Mouse (Mus musculus): ENCODE results near the gene Tekt2.
A peak's percentile ranks its signal among the peaks of the same experiment; 100 is the strongest.

The Tekt2 gene

GRCm38 (mm10) chr4:126309211-126309921 is 16.1 kb downstream of the Tekt2 start:
- peak; percentile 66 for DNase-seq (ENCODE audit: low spot score)

- no peak for DNase-seq (ENCODE audit: low spot score)
Observed at GRCm38 (mm10) chr4:126306827-126307226, 18.7 kb downstream of the Tekt2 start.

GRCm38 (mm10) chr4:126306058-126306457 is 19.4 kb downstream of the Tekt2 start:
- DNase-seq (ENCODE audit: low spot score) = no peak

DNA sequence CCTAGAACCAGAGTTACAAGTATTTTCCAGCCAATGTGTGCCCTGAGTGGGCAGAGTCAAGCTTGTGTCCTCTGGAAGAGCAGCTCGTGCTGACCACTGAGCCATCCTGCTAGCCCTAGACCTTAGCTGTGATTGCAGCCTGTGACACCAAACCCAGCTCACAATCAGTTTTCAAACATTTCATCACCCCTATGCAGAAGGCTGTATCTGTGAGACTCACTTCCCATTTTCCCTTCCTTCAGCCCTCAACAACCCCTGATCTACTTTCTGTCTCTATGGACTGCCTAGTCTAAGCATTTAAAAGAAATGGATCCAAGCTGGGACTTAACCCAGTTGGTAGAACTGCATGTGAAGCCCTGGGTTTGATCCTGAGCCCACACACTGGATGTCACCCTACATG is 20.1 kb downstream of the Tekt2 start:
- DNase-seq (ENCODE audit: low spot score) = no peak

DNA sequence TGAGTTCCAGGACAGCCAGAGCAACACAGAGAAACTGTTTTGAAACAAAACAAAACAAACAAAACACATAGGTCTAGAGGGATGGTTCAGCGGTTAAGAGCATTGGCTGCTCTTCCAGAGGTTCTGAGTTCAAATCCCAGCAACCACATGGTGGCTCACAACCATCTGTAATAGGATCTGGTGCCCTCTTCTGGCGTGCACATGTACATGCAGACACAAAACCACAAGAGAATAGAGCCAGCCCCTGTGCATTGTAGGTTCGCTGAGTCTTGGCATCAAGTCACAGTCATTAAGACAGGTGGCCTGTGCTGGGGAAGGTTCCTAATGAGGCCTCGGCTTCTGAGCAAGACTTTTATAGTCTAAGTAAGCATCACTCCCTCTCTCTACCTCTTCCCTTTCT is 21.6 kb downstream of the Tekt2 start:
- DNase-seq (ENCODE audit: low spot score) = no peak

DNA sequence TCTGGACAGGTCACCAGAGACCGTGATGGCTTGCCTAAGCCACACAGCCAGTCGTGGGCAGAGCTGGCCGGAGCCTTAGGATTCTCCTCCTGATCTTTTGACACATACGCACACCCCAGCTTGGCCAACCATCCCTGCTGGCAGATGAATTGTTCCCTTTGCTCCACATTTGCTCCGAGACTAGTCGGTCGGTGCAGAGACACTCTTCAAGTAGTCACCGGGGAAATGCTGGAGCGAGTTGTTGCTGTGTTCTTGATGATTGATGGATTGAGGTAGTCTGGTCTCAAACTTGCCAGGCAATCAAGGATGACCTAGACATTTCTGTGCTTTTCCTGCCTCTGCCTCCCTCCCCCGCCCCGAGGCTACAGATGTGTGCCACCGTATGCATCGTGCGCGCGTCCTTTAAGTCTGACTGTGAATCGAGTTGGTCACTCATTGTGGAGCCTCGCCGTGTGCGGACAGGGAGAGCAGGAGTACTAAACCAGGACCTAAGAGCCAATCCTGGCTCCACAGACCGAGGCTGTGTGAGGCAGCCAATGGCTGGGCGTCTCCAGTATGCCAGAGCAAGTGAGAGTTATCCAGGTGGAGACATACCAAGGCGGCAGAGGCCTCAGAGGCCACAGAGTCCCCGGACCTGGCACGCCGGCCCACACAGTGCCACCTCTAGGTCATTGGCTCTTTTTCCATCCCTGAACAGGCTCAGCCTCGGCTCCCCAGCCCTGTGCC is 23.7 kb downstream of the Tekt2 start:
- peak; percentile 47 for DNase-seq (ENCODE audit: low spot score)

DNA sequence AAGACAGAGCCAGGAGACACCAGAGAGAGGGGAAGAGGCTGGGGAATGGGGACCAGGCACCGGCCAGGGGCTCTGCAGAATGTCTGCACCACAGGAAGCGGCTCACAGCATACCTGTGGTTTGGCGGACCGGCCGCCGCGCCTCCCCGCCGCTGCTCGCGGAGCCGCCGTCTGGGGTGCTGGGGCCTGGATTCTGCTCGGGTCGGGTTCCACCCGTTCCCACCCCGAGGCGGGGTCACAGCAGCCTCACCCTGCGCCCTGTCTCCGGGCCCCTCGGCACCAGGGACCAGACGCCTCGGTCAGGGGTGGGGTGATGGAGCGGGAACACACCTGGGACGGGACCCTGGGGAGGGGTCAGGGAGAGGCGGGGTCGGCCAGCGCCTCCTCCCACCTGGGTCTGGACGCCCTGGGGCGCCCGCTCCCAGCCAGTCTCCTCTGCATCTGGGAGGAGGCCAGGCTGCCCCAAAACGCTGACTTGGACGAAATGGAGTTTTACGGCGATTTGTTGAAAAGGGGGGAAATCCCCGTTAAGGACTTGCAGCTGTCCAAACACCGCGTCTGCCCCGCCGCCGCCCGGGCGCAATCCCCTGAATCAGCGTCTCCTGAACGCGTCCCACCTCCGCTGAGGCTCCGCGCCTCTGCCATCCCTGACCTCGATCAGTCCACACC is 24.4 kb downstream of the Tekt2 start:
- DNase-seq (ENCODE audit: low spot score) = peak; percentile 67

DNA sequence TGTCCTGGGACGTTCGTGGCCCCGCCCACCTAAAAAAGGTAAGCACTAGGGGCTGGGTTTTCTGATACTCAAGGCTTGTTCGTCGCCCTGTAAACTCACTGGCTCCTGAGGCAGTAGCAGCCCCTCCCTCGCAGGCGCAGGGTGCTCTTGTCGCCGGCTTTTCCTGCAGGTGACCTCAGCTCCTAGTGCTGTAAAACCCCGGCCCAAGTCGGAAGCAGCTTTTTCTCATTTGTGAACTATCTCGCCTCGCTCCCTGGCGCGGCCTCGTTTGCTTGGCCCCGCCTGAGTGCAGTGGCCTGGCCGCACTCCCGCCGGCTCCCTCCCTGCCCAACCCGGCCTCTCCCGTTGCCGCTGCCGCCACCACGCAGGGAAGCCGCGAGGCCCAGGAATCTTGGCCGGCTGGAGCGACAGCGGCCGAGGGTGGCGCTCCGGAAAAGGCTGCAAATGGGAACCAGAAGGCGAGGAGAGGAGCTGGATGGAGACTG is 28.8 kb downstream of the Tekt2 start:
- DNase-seq (ENCODE audit: low spot score) = peak; percentile 71

- DNase-seq (ENCODE audit: low spot score) = no peak
Observed at GRCm38 (mm10) chr4:126295937-126296336, 29.6 kb downstream of the Tekt2 start.

GRCm38 (mm10) chr4:126295152-126295551 is 30.3 kb downstream of the Tekt2 start:
- DNase-seq (ENCODE audit: low spot score) = no peak

DNA sequence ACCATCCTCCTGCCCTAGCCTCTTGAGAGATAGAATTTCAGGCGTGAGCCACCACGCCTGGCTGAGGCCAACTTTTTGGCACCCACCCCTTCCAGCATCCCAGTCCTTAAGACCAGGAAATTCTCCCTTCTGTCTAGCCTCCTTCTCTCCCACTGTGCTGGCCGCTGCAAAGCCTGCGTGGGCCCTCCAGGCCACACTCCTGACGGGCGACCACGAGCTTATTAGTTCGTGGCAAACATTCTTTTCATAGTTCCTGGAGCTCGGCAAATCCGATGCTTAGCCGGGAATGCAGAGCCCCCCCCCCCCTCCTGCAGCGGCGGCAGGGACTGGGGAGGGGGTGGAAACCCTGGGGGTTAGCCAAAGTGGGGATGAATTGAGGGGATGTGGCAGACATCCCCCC is 34.3 kb downstream of the Tekt2 start:
- DNase-seq (ENCODE audit: low spot score) = no peak

DNA sequence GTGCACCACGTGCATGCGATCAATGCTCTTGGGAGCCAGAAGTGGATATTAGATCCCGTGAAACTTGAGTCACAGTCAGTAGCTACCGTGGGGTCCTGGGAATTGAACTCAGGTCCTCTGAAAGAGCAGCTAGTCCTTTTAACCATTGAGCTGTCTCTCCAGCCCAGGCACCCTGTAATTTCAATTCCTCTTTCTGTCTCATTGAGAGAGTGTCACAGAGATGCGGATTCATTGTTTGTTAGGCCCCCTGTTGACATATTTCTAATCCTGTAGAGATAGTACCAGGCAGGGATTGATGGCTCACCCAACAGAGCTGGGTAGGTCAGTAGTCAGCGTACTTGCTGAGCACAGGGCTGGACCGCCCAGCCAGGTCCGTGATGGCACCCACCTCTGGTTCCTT is 35.2 kb downstream of the Tekt2 start:
- DNase-seq (ENCODE audit: low spot score) = no peak

DNA sequence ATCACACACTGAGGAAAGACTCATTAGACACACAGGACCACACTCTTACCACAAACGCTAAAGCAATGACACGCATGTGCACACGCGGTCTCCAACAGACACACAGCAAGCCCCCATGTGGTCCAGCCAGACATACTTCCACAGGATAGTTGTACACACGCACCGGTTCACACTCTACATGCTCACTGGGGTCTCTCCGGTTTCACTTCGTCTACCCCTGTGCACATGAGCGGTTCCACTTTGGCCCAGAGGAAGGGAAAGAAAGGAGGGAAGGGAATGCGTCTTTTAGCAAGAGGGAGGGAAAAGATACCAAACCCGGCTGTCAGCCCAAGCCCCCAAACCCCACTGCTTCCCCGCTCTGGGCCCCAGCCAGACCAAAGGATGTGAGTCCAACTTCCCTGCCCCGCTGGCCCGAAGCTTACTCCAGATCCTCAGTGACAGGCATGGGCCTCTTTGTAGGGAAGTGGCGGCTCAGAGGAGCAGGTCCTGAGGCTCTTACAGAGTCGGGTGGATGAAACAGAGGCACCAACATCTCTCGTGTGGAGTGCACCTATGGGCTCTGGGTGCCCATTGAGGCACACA is 37.3 kb downstream of the Tekt2 start:
- DNase-seq (ENCODE audit: low spot score) = no peak

DNA sequence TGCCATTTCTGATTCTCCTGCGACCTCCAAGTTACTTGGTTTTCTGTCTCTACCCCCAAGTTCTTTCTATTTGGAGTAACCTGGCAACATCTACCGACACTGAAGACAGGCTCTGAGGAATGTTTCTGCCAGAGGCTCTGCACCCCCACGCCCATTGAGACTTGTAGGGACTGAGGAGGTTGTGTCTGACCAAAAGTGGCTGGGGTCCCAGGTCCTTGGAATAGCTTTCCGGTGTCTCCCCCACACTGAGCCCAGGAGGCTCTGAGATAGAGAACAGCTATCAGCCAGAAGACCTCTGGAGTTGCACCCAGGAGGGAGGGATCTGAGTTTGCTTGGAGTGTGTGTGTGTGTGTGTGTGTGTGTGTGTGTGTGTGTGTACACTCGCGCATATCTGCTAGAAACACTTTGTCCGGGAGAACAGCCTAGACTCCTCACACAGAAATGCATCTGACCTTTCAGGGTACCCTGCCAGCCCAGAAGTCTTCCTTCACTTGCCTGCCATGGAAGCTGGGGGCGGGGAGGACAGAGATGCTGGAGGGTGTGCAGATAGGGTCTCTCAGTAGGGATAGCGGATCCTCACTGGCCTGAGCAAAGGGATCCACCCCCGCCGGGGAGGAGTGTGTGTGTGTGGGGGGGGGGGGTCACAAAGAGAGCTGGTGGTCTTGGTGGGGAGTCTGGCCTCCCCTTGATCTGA is 38.0 kb downstream of the Tekt2 start:
- DNase-seq (ENCODE audit: low spot score) = no peak

DNA sequence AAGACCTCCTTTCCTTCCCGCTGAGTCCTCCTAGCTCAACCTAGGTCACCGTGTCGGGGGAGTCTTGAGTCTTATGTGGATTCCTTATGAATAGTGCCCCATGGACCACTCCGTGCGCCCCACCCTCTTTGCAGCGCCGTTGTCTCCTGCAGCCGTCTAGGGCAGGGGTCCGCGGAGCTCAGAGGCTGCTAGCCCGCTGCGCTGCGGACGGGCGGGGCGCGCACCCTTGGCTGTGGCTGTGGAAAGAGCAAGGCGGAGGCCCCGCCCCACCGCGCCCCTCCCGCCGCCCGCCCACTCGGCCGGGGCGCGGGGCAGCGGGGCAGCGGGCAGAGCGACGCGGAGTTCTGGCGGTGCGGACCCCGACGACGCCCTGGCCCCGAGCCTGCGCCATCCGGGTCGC is 39.0 kb downstream of the Tekt2 start, which contains the start of gene Col8a2:
Gene Col8a2, plus strand, starts transcription at position 302 of the 400 bp plus-strand sequence.
- peak; percentile 29 for DNase-seq (ENCODE audit: low spot score)

DNA sequence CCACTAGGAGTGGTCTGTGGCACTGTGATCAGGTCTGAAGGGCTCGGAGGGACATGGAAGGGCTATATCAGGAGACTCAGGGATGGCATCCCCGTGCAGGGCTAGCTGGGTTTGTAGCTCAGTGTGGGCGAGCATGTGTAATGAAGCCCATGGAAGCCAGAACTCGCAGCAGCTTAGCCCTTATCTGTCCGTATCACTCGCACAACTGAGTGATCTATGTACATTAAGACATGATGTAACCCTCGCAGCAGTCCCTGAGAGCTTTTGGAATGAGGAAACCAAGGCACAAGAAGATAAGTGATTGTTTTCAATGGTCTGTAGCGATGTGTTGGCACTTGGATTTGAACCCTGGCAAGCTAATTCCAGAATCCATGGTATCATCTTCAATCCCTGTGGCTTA is 41.9 kb downstream of the Tekt2 start:
- DNase-seq (ENCODE audit: low spot score) = no peak

DNA sequence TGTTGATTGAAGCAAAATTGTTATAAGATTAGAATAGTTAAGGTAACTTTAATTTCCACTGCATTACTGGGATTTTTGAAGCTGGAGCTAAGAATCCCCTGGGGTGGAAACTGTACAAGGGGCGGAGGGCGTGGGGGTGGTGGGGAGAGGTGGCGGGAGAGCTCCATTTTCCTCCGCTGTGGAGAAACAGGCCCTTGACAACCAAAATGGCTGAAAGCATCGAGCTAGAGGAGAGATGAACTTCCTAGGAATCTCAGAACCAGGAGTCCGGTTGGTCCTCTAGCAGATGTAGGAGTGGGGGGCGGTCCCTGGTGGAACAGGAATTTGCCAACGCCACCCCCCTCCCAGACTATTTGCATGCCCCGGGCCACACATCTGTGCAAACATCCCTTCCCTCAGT is 43.8 kb downstream of the Tekt2 start:
- DNase-seq (ENCODE audit: low spot score) = no peak

- DNase-seq (ENCODE audit: low spot score) = no peak
Observed at GRCm38 (mm10) chr4:126278961-126279360, 46.5 kb downstream of the Tekt2 start.

DNA sequence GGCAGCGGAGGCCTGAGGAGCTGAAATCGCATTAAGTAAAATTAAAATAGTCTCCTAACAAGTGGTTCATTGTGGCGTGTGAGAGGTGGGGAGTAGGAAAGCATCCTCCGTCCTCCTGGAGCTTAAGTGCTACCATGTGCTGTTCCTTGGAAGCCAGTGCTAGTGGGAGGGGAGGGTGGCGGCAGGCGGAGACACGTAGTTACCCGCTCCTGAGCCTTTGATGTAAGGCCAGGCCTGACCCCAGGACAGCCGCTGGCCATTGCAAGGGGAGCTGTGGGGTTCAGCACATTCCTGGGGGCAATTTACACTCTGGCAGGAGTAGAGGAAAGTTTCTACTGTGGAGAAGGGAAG is 46.9 kb downstream of the Tekt2 start:
- DNase-seq (ENCODE audit: low spot score) = peak; percentile 67

DNA sequence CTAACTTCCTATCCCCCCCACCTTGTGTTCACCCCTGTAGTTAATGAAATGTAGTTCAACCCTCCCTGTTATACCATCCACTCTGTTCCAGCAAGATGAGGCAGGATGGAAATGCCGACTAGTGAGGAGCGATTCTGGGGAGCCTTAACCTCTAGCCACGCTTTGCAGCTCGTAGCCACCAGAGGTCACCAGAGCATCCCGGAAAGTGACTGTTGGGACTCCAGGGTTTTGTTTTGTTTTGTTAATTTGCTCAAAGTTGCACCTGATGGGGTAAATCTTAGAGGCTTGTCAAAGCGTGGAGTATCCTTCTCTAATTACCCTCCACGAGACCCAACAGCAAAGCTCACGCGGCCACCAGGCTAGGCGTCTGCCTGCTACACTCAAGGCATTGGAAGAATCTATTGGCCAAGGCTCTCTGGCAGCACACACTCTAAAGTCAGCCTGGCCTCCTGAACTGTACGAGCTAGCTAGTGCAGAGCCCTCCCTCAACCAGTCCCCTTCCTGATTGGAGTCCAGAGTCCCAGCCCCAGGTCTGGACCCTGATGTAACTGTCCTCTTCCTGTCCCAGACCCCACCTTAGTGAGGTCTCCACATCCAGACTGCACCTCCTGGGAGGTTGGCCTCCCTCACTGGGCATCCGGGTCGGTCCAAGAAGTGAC is 47.5 kb downstream of the Tekt2 start:
- DNase-seq (ENCODE audit: low spot score) = peak; percentile 86

DNA sequence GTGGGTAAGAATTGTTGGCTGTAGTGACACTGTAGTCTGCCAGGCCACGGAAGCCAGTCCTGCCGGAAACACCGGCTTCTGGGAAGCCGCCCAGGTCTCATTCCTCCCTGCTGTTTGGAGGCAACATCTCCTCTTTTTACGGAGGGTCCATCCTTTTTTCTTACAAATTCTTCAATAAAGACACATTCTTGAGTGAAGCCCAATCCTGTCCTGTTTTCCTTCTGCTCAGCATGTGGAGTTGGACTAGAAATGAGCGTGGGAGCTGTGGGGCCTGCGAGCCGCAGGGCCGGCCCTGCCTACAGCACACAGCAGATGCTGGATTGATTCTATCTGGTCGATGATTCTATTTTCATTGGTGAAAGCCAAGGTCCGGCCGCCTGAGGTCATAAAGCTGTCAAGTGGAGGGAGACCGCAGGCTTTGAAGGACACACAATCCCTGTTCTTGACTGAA is 49.8 kb downstream of the Tekt2 start:
- no peak for DNase-seq (ENCODE audit: low spot score)

Measured in embryo, embryonic 10 days (tissue).